Mouse (Mus musculus) cerebellum, postnatal 14 days (tissue): Measurements from ENCODE around the gene Abhd14a.
"Not testable (repeated sequence)": the region's sequence is repeated elsewhere in the genome, so short reads cannot be mapped to it uniquely, and the experiment has no call there.

Experiments
- DNase-seq, 2 experiments: peaks; one replicate each; pipeline ENCODE4 v3.0.0; 2021; ENCODE audit warnings: mixed read lengths in 2 of 2

Abhd14a gene

GRCm38 (mm10) chr9:106447348-106447747 lies at the start of gene Abhd14a, which contains the start of gene Abhd14b:
Gene Abhd14a (minus strand): TSS chr9:106447678.
Gene Abhd14b (plus strand): TSS chr9:106447459.
- peak; percentile 95 for DNase-seq

GRCm38 (mm10) chr9:106487602-106488001 lies 40.1 kb upstream of the Abhd14a start:
- not testable (repeated sequence) for DNase-seq

- no peak for DNase-seq
Measured at GRCm38 (mm10) chr9:106485076-106485475, 37.6 kb upstream of the Abhd14a start.

- DNase-seq = no peak
Measured at GRCm38 (mm10) chr9:106483606-106484005, 36.1 kb upstream of the Abhd14a start.

- no peak for DNase-seq
Measured at GRCm38 (mm10) chr9:106483136-106483535, 35.7 kb upstream of the Abhd14a start.

- no peak for DNase-seq
Measured at GRCm38 (mm10) chr9:106482578-106483115, 35.2 kb upstream of the Abhd14a start.

DNA sequence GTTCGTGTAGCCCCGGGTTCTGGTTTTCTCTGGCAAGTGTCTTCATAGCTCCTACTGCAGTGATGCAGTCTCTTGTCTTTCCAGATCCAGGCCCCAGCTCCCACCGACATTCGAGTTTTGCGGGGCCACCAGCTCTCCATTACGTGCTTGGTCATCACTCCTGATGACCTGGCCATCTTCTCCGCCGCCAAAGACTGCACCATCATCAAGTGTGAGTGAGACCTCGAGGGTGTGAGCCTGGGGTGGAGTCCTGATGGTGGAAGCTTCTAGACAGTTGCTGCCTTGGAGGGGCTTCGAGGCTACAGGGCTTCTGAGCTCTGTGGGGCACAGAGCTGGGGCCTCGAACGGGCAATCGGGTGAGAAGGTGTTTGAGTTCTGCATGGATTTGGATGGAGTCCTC lies 34.2 kb upstream of the Abhd14a start:
- no peak for DNase-seq

GRCm38 (mm10) chr9:106481075-106481474 lies 33.6 kb upstream of the Abhd14a start:
- no peak for DNase-seq

- no peak for DNase-seq
Measured at GRCm38 (mm10) chr9:106480541-106480940, 33.1 kb upstream of the Abhd14a start.

DNA sequence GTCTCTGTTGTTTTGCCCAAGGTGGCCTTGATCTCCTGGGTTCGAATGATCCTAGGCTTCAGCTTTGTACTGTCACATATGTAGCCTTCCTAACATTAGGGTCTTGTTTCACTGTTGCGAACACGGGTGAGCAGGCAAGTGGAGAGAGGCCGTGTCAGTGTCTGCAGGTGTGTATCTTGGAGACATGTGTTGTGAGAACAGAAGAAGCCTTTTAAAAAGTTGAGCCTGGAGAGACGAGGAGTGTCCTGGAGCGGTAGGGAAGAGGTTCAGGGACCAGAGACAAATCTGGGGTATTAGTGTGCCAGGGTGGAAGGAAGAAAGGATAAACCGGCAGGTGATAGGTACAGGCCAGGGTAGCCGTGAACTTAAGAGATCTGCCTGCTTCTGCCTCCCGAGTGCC lies 30.6 kb upstream of the Abhd14a start:
- DNase-seq = no peak

- DNase-seq = no peak
Measured at GRCm38 (mm10) chr9:106477649-106478048, 30.2 kb upstream of the Abhd14a start.

DNA sequence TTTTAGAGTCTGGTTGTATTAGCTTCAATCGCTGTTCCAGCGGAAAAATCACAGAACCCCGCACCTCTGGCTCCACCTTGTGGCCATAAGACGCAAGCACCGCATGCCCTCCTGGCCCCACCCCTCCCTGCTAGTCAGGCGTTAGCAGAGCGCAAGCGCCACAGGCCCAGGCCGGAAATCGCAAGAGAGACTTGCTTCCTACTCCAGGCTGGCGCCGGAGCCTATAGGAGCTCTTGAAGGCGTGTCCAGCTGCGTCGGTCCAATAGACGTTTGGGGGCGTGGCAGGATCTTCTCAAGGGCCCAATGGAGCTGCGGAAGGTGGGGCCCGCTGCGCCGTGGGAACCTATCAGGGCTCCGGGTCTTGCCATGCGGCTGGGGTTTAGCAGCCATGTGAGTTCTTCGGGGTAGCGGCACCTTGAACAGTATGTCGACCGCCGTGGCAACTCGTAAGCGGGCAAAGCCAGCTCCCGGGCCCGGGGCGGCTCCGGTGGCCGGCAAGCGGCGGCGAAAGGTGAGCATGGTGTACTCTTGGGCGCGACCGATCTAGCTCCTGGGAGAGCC lies 29.5 kb upstream of the Abhd14a start, which contains the start of gene Parp3:
TSS of gene Parp3 (minus strand) at position 26 of the 561 bp plus-strand sequence.
- peak; percentile 98 to 99 for DNase-seq

DNA sequence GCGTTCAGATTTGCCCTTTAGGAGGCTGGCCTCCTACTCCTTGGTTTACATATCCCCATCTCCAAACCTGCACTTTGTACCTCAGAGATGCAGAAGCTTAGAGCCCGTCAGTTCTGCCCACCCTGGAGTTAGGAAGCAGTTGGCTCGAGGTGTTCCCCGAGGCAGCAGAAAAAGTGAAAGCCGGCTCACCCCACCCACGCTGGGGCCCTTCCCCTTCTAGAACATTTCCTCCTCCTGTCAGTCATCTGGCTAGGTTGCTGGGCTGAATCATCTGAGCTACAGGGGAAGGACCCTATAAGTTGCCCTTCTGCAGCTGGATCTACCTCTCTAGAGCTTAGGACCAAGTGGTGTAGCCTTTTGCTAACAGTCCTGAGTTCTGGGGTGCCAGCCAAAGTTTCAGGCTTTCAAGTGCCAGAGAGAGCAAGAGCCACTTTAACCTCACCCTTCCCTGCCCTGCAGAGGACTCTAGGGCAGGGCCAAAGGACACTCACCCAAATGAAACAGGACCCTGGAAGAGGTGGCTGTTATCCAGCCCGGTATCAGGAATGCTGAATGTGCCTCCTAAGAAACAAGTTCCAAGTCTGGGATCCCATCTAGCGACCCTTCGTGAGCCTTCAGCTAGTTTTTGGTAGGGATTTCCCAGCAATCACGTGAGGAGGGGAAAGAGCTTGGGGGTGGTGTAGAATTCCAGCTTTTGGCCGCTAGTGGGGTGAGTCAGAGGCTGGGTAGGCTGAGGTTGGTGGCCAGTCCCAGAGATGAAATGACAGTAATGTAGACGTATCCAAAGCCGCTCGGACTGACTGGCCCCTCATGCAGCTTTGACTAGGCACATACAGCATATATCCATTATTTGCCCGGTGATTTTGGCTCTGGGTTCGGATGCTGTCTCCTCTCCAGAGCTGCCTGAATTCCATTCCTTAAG lies 28.8 kb upstream of the Abhd14a start:
- DNase-seq = peak in 1 of 2 experiments; percentile 48

GRCm38 (mm10) chr9:106475663-106476001 lies 28.2 kb upstream of the Abhd14a start, which contains the start of gene Rrp9:
Gene Rrp9 (plus strand): TSS chr9:106475963.
- DNase-seq = peak in 1 of 2 experiments; percentile 18

DNA sequence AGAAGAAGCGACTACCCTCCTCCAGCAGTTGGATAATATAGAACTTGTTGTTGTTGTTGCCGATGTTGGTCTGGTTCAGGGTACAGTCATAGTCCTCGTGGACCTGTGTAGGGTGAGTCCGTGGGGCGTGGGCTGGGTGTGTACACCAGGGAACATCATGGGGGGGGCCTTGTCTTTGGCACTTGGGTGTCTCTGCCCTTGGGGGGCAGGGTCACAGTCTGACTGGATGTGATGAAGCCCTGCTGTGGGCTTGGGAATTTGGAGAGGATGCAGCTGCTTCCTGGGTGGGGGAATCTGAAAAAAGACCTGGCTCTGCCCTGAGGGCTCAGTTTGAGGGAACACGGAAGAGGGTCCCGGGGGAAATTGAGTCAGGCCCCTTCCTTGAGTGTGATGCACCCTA lies 27.6 kb upstream of the Abhd14a start:
- peak in 1 of 2 experiments; percentile 44 for DNase-seq

- DNase-seq = peak; percentile 80 to 89
Measured at GRCm38 (mm10) chr9:106474456-106474855, 27.0 kb upstream of the Abhd14a start.

- DNase-seq = peak in 1 of 2 experiments; percentile 39
Measured at GRCm38 (mm10) chr9:106473753-106474105, 26.3 kb upstream of the Abhd14a start.

GRCm38 (mm10) chr9:106473081-106473752 lies 25.7 kb upstream of the Abhd14a start:
- peak in 1 of 2 experiments; percentile 40 for DNase-seq

DNA sequence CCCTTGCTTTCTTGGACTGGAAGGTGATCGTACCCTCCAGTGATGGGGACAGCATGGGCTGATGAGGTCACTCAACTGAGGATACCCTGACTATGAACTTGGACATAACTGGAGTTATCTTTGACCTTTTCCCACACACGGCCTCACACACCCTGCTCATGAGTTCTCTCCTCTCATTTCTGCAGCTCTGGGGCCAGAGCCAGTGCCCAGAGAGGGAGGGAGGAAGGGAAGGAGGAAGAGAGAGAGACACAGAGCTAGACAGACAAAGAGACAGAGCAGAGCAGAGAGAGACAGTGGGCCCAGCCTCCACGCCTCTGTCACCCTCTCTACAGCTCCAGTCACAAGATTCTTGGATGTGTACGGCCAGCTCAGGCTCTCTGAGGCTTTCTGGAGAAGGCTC lies 24.8 kb upstream of the Abhd14a start:
- DNase-seq = no peak

DNA sequence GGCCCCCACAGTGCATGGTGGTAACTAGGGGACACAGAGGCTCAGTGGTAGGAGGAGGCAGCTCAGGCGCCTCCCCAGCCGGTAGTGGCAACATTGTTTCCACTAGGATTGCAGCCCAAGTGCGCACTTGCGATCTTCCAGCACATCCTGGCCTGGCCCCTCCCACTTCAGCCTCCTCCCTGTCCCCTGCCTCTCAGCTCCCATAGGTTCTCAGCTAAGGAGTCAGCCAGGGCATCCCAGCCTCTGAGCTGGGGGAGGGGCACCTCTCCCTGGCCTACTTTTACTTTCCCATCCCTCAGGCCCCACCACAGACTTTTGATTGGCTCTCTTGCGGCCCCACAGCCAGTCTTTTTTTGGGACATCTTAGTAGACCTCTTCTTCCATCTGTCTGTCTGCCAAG lies 24.4 kb upstream of the Abhd14a start:
- DNase-seq = peak; percentile 42 to 60

DNA sequence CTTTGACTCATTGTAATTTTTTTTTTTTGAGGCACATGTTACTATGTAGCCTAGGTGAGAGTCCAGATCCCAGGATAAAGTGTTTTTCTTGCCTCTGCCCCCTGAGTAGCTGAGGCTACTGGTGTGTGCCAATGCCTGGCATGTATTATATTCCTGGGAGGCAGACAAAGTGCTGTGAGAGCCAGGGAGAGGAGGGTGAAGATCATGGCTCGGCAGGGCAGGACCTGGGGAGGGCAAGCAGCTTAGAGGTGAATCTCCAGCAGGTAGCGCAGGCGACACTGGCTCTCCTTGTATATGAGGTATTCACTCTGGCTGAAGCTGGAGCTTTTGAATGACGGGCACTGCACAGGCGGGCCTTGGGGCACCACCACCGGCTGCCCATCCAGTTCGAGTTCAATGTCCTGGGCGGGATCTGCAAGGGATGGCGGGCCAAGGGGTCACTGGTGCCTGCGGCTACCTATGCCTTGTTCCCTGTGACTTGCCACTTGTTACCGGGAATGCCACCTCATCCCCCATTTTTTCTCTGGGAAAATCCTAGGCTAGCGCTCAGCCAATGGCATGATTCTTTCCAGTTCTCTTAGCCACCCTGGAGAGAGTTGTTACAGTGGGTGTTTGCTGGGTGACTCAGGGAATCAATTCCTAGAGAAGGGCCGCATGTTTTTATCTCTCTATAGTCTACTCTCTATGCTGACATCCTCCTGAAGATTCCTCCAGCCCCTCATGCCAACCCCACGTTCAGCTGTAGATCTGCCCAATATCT lies 23.7 kb upstream of the Abhd14a start:
- DNase-seq = peak in 1 of 2 experiments; percentile 6

- DNase-seq = peak in 1 of 2 experiments; percentile 19
Measured at GRCm38 (mm10) chr9:106469776-106470175, 22.3 kb upstream of the Abhd14a start.
